Mouse (Mus musculus): Measurements from ENCODE around the gene Zc3h7b. TPM values are rescaled to one million over a fixed set of nuclear protein-coding genes. Genes with fewer than 3 reads are reported as not detected.

The Zc3h7b gene
- total RNA-seq, 2 experiments from 2014 or later, result 160 to 179 TPM

GRCm38 (mm10) chr15:81810671-81811598, 66.1 kb downstream of the Zc3h7b start:
- intact Hi-C loops (cut with DNase I), result loop anchor here (1.0 to 2.0 kb wide), 3 partner anchors 9 to 66 kb away; partner anchors contain the start of genes Rangap1, Tef and Zc3h7b
- no peak for TF ChIP-seq CTCF (IDR thresholded peaks at IDR 0.05)
- Histone ChIP-seq H3K4me3 (peak overlapping the region; percentile 73), H3K27ac (peak overlapping the region; percentile 99)
- peak; percentile 95 to 98 for DNase-seq (ENCODE audit: extremely low spot score in 1 of 2, low spot score in 2 of 2)

GRCm38 (mm10) chr15:81811599-81811996, 66.7 kb downstream of the Zc3h7b start:
- no peak for TF ChIP-seq CTCF (IDR thresholded peaks at IDR 0.05)
- intact Hi-C loops (cut with DNase I), result loop anchor here (1.0 to 2.0 kb wide), 3 partner anchors 9 to 67 kb away; partner anchors contain the start of genes Rangap1, Tef and Zc3h7b
- Histone ChIP-seq H3K27ac (peak overlapping the region; percentile 99), H3K4me3 (peak overlapping the region; percentile 73)
- DNase-seq (ENCODE audit: extremely low spot score in 1 of 2, low spot score in 2 of 2), result no peak

- intact Hi-C loops (cut with DNase I), result no loop called here
- TF ChIP-seq CTCF (IDR thresholded peaks at IDR 0.05), result no peak; the same call in 1 of the 2 replicates
- no peak for DNase-seq (ENCODE audit: extremely low spot score in 1 of 2, low spot score in 2 of 2)
- Histone ChIP-seq H3K4me3 (peak overlapping the region; percentile 73), H3K27ac (peak overlapping the region; percentile 99)
Measured at GRCm38 (mm10) chr15:81812287-81812686, 67.4 kb downstream of the Zc3h7b start.

GRCm38 (mm10) chr15:81812696-81813631, 68.1 kb downstream of the Zc3h7b start:
- no peak for TF ChIP-seq CTCF (IDR thresholded peaks at IDR 0.05)
- no peak for DNase-seq (ENCODE audit: extremely low spot score in 1 of 2, low spot score in 2 of 2)
- peak overlapping the region; percentile 99 for H3K27ac ChIP-seq
- H3K4me3 ChIP-seq, result peak overlapping the region; percentile 73
- intact Hi-C loops (cut with DNase I), result no loop called here

GRCm38 (mm10) chr15:81813986-81814705, 69.3 kb downstream of the Zc3h7b start:
- H3K4me3 ChIP-seq, result no peak overlapping the region
- no peak for TF ChIP-seq CTCF (IDR thresholded peaks at IDR 0.05)
- DNase-seq (ENCODE audit: extremely low spot score in 1 of 2, low spot score in 2 of 2), result no peak
- H3K27ac ChIP-seq, result peak overlapping the region; percentile 68
- intact Hi-C loops (cut with DNase I), result no loop called here

- H3K27ac ChIP-seq, result peak overlapping the region; percentile 68
- DNase-seq (ENCODE audit: extremely low spot score in 1 of 2, low spot score in 2 of 2), result no peak
- no peak for TF ChIP-seq CTCF (IDR thresholded peaks at IDR 0.05)
- intact Hi-C loops (cut with DNase I), result no loop called here
- no peak overlapping the region for H3K4me3 ChIP-seq
Measured at GRCm38 (mm10) chr15:81814716-81815370, 70.0 kb downstream of the Zc3h7b start.

- Histone ChIP-seq H3K4me3 (no peak overlapping the region), H3K27ac (no peak overlapping the region)
- no peak for TF ChIP-seq CTCF (IDR thresholded peaks at IDR 0.05)
- no peak for DNase-seq (ENCODE audit: extremely low spot score in 1 of 2, low spot score in 2 of 2)
- intact Hi-C loops (cut with DNase I), result no loop called here
Measured at GRCm38 (mm10) chr15:81818404-81818803, 73.5 kb downstream of the Zc3h7b start.

- DNase-seq (ENCODE audit: extremely low spot score in 1 of 2, low spot score in 2 of 2), result no peak
- TF ChIP-seq CTCF (IDR thresholded peaks at IDR 0.05), result no peak
- intact Hi-C loops (cut with DNase I), result no loop called here
- no peak overlapping the region for H3K4me3 ChIP-seq
- H3K27ac ChIP-seq, result no peak overlapping the region
Measured at GRCm38 (mm10) chr15:81822631-81823030, 77.8 kb downstream of the Zc3h7b start.

GRCm38 (mm10) chr15:81824832-81825231, 80.0 kb downstream of the Zc3h7b start:
- TF ChIP-seq CTCF (IDR thresholded peaks at IDR 0.05), result no peak
- intact Hi-C loops (cut with DNase I), result no loop called here
- no peak for DNase-seq (ENCODE audit: extremely low spot score in 1 of 2, low spot score in 2 of 2)
- Histone ChIP-seq H3K27ac (no peak overlapping the region), H3K4me3 (no peak overlapping the region)

- no peak for DNase-seq (ENCODE audit: extremely low spot score in 1 of 2, low spot score in 2 of 2)
Measured at GRCm38 (mm10) chr15:81828426-81829207, 83.8 kb downstream of the Zc3h7b start.

More at GRCm38 (mm10) chr15:81828426-81829207, 83.8 kb downstream of the Zc3h7b start:
- no peak for TF ChIP-seq CTCF (IDR thresholded peaks at IDR 0.05)
- no peak overlapping the region for H3K4me3 ChIP-seq
- intact Hi-C loops (cut with DNase I), result no loop called here
- no peak overlapping the region for H3K27ac ChIP-seq

Data from left cerebral cortex, adult 2 months (tissue).